Mouse (Mus musculus): Measurements from ENCODE around the gene Smc1a. TPM values are rescaled to one million over a fixed set of nuclear protein-coding genes. Genes with fewer than 3 reads are reported as not detected.

Gene Smc1a
- polyA plus RNA-seq (2012; ENCODE audit: low replicate concordance), result 3.0 and 12.7 TPM in 2 replicates

DNA sequence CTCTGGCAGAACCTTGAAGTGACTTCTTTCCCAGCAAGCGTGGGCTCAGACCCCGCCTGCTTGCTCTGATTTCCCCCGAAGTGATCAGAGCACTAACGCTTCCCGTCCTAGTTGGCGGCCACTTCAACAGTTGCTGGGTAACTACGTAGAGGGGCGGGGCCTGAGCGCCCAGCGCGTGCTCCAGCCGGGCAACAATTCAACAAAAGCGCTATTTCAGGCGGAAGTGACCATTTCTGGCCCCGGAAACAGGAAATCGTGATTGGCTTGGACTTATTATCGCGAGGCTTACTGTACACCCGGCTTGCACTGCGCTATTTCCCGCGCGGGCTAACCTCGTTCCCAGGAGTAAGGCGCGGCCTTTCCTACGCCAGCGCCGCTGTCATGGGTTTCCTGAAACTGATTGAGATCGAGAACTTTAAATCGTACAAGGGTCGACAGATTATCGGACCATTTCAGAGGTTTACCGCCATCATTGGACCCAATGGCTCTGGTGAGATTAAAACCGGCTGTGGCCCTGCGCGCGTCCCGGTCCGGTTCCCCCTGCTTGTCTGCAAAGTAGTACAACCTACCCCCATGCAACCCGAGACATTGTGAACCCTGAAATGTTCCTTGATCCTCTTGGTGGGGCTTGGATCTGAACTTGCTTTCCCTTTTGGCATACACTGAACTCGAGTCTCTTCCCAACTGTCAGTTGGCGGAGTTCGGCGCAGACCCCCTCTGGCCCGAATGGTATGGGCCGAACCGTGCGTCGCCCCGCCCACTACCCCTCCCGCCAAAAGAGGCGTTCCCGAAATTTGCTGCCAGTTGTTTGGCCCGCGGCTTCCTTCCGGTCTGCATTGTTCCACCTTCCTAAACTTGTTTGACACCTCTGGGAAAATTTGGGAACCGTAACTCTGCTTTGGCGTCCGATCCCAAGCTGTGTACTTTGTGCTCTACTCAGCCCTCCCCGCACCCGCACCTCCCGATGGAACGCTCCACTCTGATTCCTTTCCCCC, at the start of gene Smc1a, which contains the start of gene Ribc1:
Gene Smc1a (plus strand): TSS at position 278 of the 995 bp plus-strand sequence.
Gene Ribc1 (minus strand): TSS at position 145 of the 995 bp plus-strand sequence.

DNA sequence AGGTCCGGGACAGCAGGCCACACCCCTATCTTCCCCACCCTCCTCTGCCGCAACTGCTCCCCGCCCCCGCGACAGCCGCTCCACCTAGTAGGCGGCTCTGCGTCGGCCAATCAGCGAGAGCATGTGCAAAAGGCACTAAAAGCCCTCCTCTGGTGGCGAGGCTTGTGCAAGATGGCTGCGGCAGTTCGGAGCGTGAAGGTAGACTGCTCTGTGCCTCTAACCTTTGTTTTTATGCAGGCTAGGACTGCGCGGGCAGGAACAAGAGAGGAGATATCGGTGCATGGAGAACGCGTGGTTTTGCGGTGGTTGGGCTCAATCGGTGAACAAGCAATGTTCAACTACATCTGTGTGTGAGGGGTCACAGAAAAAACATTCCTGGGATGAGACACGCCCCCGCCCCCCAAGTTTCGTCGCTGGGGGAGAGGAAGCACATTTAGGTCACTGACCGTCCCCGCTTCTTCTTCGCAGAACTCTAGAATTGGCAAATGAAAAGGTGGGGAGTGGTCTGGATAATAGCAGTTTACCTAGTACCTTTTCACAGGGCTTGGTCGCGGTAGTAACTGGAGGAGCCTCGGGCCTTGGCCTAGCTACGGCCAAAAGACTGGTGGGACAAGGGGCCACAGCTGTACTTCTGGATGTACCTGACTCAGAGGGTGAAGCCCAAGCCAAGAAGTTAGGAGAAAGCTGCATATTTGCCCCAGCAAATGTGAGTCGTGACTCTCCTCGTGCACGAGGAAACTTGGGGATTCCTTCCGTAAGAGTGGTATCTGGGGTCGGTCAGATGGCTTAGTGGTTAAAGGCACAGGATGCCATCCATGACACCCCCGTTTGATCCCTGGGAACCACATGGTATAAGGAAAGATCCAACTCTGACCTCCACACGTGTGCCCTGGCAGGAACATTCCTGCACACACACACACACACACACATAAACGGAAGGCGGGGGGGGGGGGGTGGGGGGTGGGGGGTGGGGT, 14.2 kb upstream of the Smc1a start, which contains the start of gene Hsd17b10:
Gene Hsd17b10 (plus strand): TSS at position 109 of the 974 bp plus-strand sequence.

Other genes with a start within 250 kb of the Smc1a start
- gene Huwe1, start 215.6 kb upstream of the Smc1a start, polyA plus RNA-seq (2012; ENCODE audit: low replicate concordance), result 29.1 and 31.5 TPM in 2 replicates
- 9.8 and 20.6 TPM in 2 replicates for gene Hsd17b10, start 14.6 kb upstream of the Smc1a start, polyA plus RNA-seq (2012; ENCODE audit: low replicate concordance)
- 0.23 and 0.73 TPM in 2 replicates for gene Ribc1, start 133 bp upstream of the Smc1a start, polyA plus RNA-seq (2012; ENCODE audit: low replicate concordance)
- gene Iqsec2, start 127.8 kb downstream of the Smc1a start, polyA plus RNA-seq (2012; ENCODE audit: low replicate concordance), result 8.6 and 27.9 TPM in 2 replicates
- gene Kdm5c, start 216.6 kb downstream of the Smc1a start, polyA plus RNA-seq (2012; ENCODE audit: low replicate concordance), result 41.6 and 68.1 TPM in 2 replicates